Mouse (Mus musculus) intestine, embryonic 15.5 days (tissue): ENCODE results near the gene Rsrc1. TPM values are rescaled to one million over a fixed set of nuclear protein-coding genes. Genes with fewer than 3 reads are reported as not detected.

ENCODE experiments used
- ATAC-seq: fragments of 200-750 bp; cut with Nextera tagmentation; 2 replicates; pipeline ENCODE4 v1.8.0; 2017; ENCODE audit warnings: moderate TSS enrichment, moderate library complexity
- H3K27ac ChIP-seq: fragments of 300-500 bp; sonication (generic); 2 replicates; pipeline ENCODE4 v1.5.1; 2015; ENCODE audit warnings: mild to moderate bottlenecking, inconsistent platforms
- H3K27me3 ChIP-seq: fragments of 300-500 bp; sonication (generic); replicated peaks from 2 replicates; pipeline ENCODE4 v1.6.1; 2015; ENCODE audit warnings: inconsistent platforms
- H3K36me3 ChIP-seq: fragments of 300-500 bp; sonication (generic); 2 replicates; pipeline ENCODE4 v1.6.1; 2015; ENCODE audit warnings: inconsistent platforms
- H3K4me1 ChIP-seq: fragments of 300-500 bp; sonication (generic); replicated peaks from 2 replicates; pipeline ENCODE4 v1.6.1; 2015; ENCODE audit warnings: inconsistent platforms
- H3K4me2 ChIP-seq: fragments of 300-500 bp; sonication (generic); replicated peaks from 2 replicates; pipeline ENCODE4 v1.6.1; 2015; ENCODE audit warnings: mild to moderate bottlenecking, inconsistent platforms
- H3K4me3 ChIP-seq: fragments of 300-500 bp; sonication (generic); replicated peaks from 2 replicates; pipeline ENCODE4 v1.5.1; 2015; ENCODE audit warnings: inconsistent platforms
- H3K9ac ChIP-seq: fragments of 300-500 bp; sonication (generic); 2 replicates; pipeline ENCODE4 v1.6.1; 2015; ENCODE audit warnings: inconsistent platforms
- H3K9me3 ChIP-seq: fragments of 300-500 bp; sonication (generic); 2 replicates; pipeline ENCODE4 v1.6.1; 2016; ENCODE audit warnings: inconsistent platforms
- WGBS: fragments of 180-500 bp; shearing (Covaris S2); methylation state at CpG from one replicate; pipeline ENCODE4 v1.1.7; 2015; 5-methylcytosine and 5-hydroxymethylcytosine counted together
- polyA plus RNA-seq: library from polyadenylated mRNA; unstranded; fragments of >200 nt; fragmentation: Nextera tagmentation; extraction: Ambion mirVana; gene quantifications from 2 replicates; pipeline ENCODE4 v1.2.1, GENCODE M21; 2015

Gene Rsrc1
- polyA plus RNA-seq, 1 experiment from 2014 or later, result 23.6 TPM

- ATAC-seq, result no peak
- H3K27me3 ChIP-seq, result no peaks in the 10 kb centered on the region
- no peaks in the 10 kb centered on the region for H3K9me3 ChIP-seq
- H3K4me1 ChIP-seq, result no peaks in the 10 kb centered on the region
- WGBS, result 35% methylated on average over 2 of the region's 2 CpGs
- H3K9ac ChIP-seq, result no peak overlapping the region
- H3K4me3 ChIP-seq, result no peak overlapping the region
- H3K36me3 ChIP-seq, result no peaks in the 10 kb centered on the region
- no peak overlapping the region for H3K4me2 ChIP-seq
- H3K27ac ChIP-seq, result no peak overlapping the region
Measured at GRCm38 (mm10) chr3:67311436-67311835, 330.2 kb downstream of the Rsrc1 start.

- Histone ChIP-seq H3K4me3 (no peak overlapping the region), H3K4me1 (no peaks in the 10 kb centered on the region), H3K27me3 (no peaks in the 10 kb centered on the region), H3K9ac (no peak overlapping the region), H3K9me3 (no peaks in the 10 kb centered on the region), H3K36me3 (no peaks in the 10 kb centered on the region), H3K4me2 (no peak overlapping the region), H3K27ac (no peak overlapping the region)
- WGBS, result 74% methylated on average over 4 of the region's 4 CpGs
- ATAC-seq, result no peak
Measured at GRCm38 (mm10) chr3:67322422-67322821, 341.2 kb downstream of the Rsrc1 start.

DNA sequence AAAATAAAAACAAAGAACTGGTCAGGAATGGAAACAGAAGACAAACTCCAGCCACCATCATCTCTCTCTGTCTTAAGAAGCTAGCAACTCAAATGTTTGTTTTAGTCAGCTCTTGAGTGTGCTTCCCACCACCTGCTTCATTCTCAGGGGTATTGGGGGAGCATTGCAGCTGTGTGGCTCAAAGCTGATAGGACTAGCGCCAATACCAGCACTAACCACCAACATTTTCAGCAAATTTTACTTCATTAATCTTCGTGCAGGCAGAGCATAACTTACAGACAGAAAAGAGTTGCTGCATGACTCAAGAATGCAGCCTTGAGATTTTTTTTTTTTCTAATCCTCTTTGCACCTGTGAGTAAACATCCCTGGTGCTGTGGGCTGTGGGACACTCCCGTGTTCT is 358.4 kb downstream of the Rsrc1 start:
- Histone ChIP-seq H3K9ac (no peak overlapping the region), H3K4me1 (no peaks in the 10 kb centered on the region), H3K4me2 (no peak overlapping the region), H3K9me3 (no peaks in the 10 kb centered on the region), H3K36me3 (no peaks in the 10 kb centered on the region), H3K27me3 (no peaks in the 10 kb centered on the region), H3K4me3 (no peak overlapping the region), H3K27ac (no peak overlapping the region)
- WGBS, result 50% methylated on average over 3 of the region's 3 CpGs
- ATAC-seq, result no peak

- H3K27ac ChIP-seq, result no peak overlapping the region
- H3K36me3 ChIP-seq, result no peaks in the 10 kb centered on the region
- H3K4me1 ChIP-seq, result no peaks in the 10 kb centered on the region
- 75% methylated on average over 7 of the region's 7 CpGs for WGBS
- no peaks in the 10 kb centered on the region for H3K9me3 ChIP-seq
- no peak overlapping the region for H3K4me2 ChIP-seq
- no peaks in the 10 kb centered on the region for H3K27me3 ChIP-seq
- H3K4me3 ChIP-seq, result no peak overlapping the region
- ATAC-seq, result no peak
- no peak overlapping the region for H3K9ac ChIP-seq
Measured at GRCm38 (mm10) chr3:67340921-67341320, 359.7 kb downstream of the Rsrc1 start.

- Histone ChIP-seq H3K36me3 (no peaks in the 10 kb centered on the region), H3K4me1 (no peaks in the 10 kb centered on the region), H3K9ac (no peak overlapping the region), H3K9me3 (no peaks in the 10 kb centered on the region), H3K4me3 (no peak overlapping the region), H3K4me2 (no peak overlapping the region), H3K27me3 (no peaks in the 10 kb centered on the region), H3K27ac (no peak overlapping the region)
- ATAC-seq, result no peak
- 66% methylated on average over 5 of the region's 5 CpGs for WGBS
Measured at GRCm38 (mm10) chr3:67343004-67343662, 361.9 kb downstream of the Rsrc1 start.

DNA sequence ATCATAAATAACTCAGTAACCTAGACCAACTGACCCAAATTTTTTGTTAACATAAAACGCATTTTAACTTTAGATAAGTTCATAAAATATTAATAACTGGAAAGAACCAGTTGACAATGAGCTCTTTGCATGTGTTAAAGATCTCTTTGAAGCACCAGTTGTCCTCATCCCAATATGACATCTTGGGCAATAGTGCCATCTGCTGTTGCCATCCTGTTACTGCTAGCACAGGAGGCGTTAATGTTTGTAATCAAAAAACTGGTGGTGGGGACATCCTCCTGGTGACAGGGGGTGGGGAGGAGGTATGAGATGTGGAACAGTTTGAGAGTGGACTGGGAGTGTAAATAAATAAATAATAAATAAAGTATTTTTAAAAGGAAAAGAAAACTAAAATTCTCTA is 363.4 kb downstream of the Rsrc1 start:
- H3K27ac ChIP-seq, result no peak overlapping the region
- H3K27me3 ChIP-seq, result no peaks in the 10 kb centered on the region
- ATAC-seq, result no peak
- no peaks in the 10 kb centered on the region for H3K9me3 ChIP-seq
- no peaks in the 10 kb centered on the region for H3K4me1 ChIP-seq
- 8% methylated on average over 2 of the region's 2 CpGs for WGBS
- no peak overlapping the region for H3K4me2 ChIP-seq
- H3K36me3 ChIP-seq, result no peaks in the 10 kb centered on the region
- no peak overlapping the region for H3K4me3 ChIP-seq
- H3K9ac ChIP-seq, result no peak overlapping the region

DNA sequence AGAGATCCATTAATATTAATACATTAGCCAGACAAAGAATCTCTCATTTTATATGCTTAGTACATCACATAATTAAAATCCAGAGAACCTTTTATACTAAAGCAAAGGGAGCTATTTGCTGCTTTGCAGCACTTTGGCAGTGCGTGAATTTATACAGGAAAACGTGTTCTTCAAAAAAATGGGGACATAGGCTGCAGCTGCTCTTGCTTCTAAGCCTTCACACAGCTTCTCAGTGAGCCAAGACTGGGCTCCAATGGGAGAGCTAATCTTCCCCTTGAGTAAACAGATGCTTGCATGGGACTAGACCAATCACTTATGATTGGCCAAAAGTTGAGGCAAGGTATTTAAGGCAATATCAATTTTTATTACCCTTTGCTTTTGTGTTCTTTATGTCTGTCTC is 365.5 kb downstream of the Rsrc1 start:
- Histone ChIP-seq H3K9me3 (no peaks in the 10 kb centered on the region), H3K27me3 (no peaks in the 10 kb centered on the region), H3K27ac (no peak overlapping the region), H3K36me3 (no peaks in the 10 kb centered on the region), H3K4me2 (no peak overlapping the region), H3K4me3 (no peak overlapping the region), H3K9ac (no peak overlapping the region), H3K4me1 (no peaks in the 10 kb centered on the region)
- no peak for ATAC-seq
- WGBS, result 73% methylated on average over 2 of the region's 2 CpGs

DNA sequence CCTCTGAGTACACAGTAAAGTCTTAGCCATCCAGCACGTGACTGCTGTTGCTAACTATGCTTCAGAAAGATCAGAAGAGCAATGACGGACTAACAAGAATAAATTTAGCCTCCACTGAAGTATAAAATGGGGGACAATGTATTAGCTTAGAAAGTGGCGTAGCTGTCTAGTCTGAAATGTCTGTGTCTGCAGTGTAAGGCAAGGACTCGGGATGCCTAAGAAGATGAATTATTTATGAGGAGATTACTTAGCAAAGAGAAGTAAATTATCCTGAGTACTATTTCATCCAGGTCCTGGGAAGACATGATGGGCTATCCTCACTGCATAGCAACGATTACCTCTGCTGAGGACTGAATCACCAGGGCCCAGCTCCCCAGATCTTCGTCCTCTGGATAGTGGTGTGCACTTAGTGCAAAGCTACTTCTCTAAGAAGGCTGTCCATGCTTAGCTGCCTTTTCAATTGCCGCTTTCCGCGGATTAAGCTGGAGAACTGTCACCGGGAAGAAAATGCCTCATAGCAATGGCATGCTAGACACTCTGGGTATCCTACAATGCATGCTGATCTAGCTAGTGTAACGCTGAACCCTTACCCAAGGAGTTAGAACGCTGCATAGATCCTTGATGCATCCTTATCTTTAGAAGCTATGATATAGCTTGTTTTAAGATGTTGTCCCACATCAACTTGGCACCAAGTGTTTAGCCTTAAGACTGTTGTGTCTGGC is 370.4 kb downstream of the Rsrc1 start:
- Histone ChIP-seq H3K4me1 (no peaks in the 10 kb centered on the region), H3K4me2 (no peak overlapping the region), H3K9me3 (no peaks in the 10 kb centered on the region), H3K36me3 (no peaks in the 10 kb centered on the region), H3K27me3 (no peaks in the 10 kb centered on the region), H3K9ac (no peak overlapping the region), H3K27ac (no peak overlapping the region), H3K4me3 (no peak overlapping the region)
- ATAC-seq, result no peak
- 81% methylated on average over 12 of the region's 12 CpGs for WGBS

- ATAC-seq, result no peak
- Histone ChIP-seq H3K27me3 (no peaks in the 10 kb centered on the region), H3K36me3 (no peaks in the 10 kb centered on the region), H3K9me3 (no peaks in the 10 kb centered on the region), H3K9ac (no peak overlapping the region), H3K4me1 (no peaks in the 10 kb centered on the region), H3K4me2 (no peak overlapping the region), H3K27ac (no peak overlapping the region), H3K4me3 (no peak overlapping the region)
- 11% methylated on average over 3 of the region's 5 CpGs for WGBS
Measured at GRCm38 (mm10) chr3:67352128-67352762, 371.1 kb downstream of the Rsrc1 start.

DNA sequence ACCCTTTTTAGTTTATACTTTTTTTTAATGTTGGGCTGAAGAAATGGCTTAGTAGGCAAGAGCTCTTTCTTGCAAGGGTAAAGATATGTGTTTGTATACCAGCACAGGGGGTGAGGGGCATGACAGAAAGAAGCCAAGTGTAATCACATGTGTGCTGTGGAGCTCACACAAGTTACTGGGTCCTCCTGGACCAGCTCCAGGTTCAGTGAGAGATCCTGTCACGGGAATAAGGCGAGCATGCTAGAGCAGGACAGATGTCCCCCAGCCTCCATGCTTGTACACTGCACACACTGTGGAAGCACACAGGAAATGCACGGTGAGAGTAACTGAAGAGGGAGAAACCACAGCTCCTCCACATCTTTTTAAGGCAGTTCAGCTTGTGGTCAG is 371.6 kb downstream of the Rsrc1 start:
- Histone ChIP-seq H3K4me2 (no peak overlapping the region), H3K36me3 (no peaks in the 10 kb centered on the region), H3K9ac (no peak overlapping the region), H3K4me1 (no peaks in the 10 kb centered on the region), H3K9me3 (no peaks in the 10 kb centered on the region), H3K27me3 (no peaks in the 10 kb centered on the region), H3K27ac (no peak overlapping the region), H3K4me3 (no peak overlapping the region)
- 90% methylated on average over 3 of the region's 3 CpGs for WGBS
- ATAC-seq, result no peak

DNA sequence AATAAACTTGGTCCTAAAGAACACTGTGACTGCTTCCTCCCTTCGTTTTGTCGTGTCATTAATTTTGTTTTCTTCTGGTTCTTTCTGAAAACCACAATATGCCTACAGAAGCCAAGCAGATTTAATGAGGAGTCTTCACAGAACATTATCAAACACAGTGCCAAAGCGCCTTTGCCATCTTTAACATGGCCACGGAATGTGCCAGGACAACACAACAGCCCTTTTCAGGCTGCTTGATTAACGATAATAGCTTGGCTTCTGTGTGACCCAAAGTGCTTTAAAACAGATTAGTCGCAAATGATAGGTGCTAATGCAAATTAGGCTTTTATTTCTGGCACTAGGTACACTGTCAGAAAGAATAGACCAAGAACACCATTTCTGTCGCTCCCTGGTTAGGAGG is 377.2 kb downstream of the Rsrc1 start:
- H3K4me3 ChIP-seq, result no peak overlapping the region
- no peak overlapping the region for H3K27ac ChIP-seq
- H3K4me2 ChIP-seq, result no peak overlapping the region
- 87% methylated on average over 7 of the region's 7 CpGs for WGBS
- no peaks in the 10 kb centered on the region for H3K27me3 ChIP-seq
- no peaks in the 10 kb centered on the region for H3K4me1 ChIP-seq
- H3K9ac ChIP-seq, result no peak overlapping the region
- H3K36me3 ChIP-seq, result no peaks in the 10 kb centered on the region
- ATAC-seq, result no peak
- no peaks in the 10 kb centered on the region for H3K9me3 ChIP-seq

- H3K27me3 ChIP-seq, result no peaks in the 10 kb centered on the region
- ATAC-seq, result no peak
- H3K4me2 ChIP-seq, result no peak overlapping the region
- WGBS, result 77% methylated on average over 4 of the region's 4 CpGs
- H3K4me3 ChIP-seq, result no peak overlapping the region
- H3K9ac ChIP-seq, result no peak overlapping the region
- no peaks in the 10 kb centered on the region for H3K4me1 ChIP-seq
- H3K9me3 ChIP-seq, result no peaks in the 10 kb centered on the region
- H3K27ac ChIP-seq, result no peak overlapping the region
- no peaks in the 10 kb centered on the region for H3K36me3 ChIP-seq
Measured at GRCm38 (mm10) chr3:67366087-67366892, 385.1 kb downstream of the Rsrc1 start.
